Mouse (Mus musculus) cortical plate, adult 2 months (tissue): ENCODE results near the gene Ykt6.

Source experiments
- CTCF ChIP-seq: fragments of 200-500 bp; IDR thresholded peaks from 2 replicates; pipeline ENCODE4 v1.5.1; 2011; ENCODE audit warnings: mild to moderate bottlenecking, control low read depth, low read length; ENCODE audit not compliant: insufficient read depth; ENCODE audit errors: extremely low read depth
- POLR2A ChIP-seq: fragments of 200-500 bp; IDR thresholded peaks from 2 replicates; pipeline ENCODE4 v1.6.1; 2011; ENCODE audit warnings: mild to moderate bottlenecking, low read length, control low read depth; ENCODE audit not compliant: insufficient read depth; ENCODE audit errors: extremely low read depth

DNA sequence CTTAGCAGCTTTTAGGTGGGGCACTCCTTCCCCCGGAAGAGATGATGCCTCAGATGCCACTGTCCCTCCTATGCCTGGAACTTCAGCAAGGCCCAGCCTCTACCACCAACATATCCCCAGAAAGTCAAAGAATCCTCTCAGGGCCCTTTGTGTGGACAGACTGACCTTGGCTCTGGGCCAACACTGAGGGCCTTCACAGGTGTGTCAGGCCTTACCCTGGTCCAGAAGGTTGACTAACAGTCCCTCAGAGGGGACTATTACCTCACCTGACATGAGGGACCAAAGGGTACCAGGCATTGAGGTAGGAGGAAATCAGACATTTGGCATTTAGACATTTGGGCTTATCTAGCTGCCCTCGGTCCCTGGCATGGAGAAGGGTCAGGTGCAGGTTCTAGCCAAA is 24.6 kb downstream of the Ykt6 start:
- no peak for TF ChIP-seq CTCF
- TF ChIP-seq POLR2A, result no peak
